Mouse (Mus musculus): ENCODE measurements around the gene Tmem156. TPM values are rescaled to one million over a fixed set of nuclear protein-coding genes. Genes with fewer than 3 reads are reported as not detected.

The Tmem156 gene
- total RNA-seq, 4 experiments from 2014 or later, result 0.58 to 0.82 (median 0.59) TPM

GRCm38 (mm10) chr5:65097457-65097856, 5.5 kb upstream of the Tmem156 start:
- no peak for DNase-seq (ENCODE audit: low spot score in 2 of 2)

GRCm38 (mm10) chr5:65096805-65097204, 4.9 kb upstream of the Tmem156 start:
- no peak for DNase-seq (ENCODE audit: low spot score in 2 of 2)

GRCm38 (mm10) chr5:65096082-65096481, 4.2 kb upstream of the Tmem156 start:
- DNase-seq (ENCODE audit: low spot score in 2 of 2), result no peak

- DNase-seq (ENCODE audit: low spot score in 2 of 2), result no peak
Measured at GRCm38 (mm10) chr5:65094902-65095545, 3.1 kb upstream of the Tmem156 start.

GRCm38 (mm10) chr5:65093769-65094168, 1.8 kb upstream of the Tmem156 start:
- DNase-seq (ENCODE audit: low spot score in 2 of 2), result no peak

- DNase-seq (ENCODE audit: low spot score in 2 of 2), result no peak
Measured at GRCm38 (mm10) chr5:65091184-65091858, 611 bp downstream of the Tmem156 start.

- DNase-seq (ENCODE audit: low spot score in 2 of 2), result no peak
Measured at GRCm38 (mm10) chr5:65089707-65090106, 2.2 kb downstream of the Tmem156 start.

GRCm38 (mm10) chr5:65086522-65086921, 5.4 kb downstream of the Tmem156 start:
- no peak for DNase-seq (ENCODE audit: low spot score in 2 of 2)

- no peak for DNase-seq (ENCODE audit: low spot score in 2 of 2)
Measured at GRCm38 (mm10) chr5:65081836-65082235, 10.1 kb downstream of the Tmem156 start.

- DNase-seq (ENCODE audit: low spot score in 2 of 2), result peak in 1 of 2 experiments; percentile 15
Measured at GRCm38 (mm10) chr5:65079881-65080280, 12.1 kb downstream of the Tmem156 start.

GRCm38 (mm10) chr5:65078081-65078480, 13.9 kb downstream of the Tmem156 start:
- no peak for DNase-seq (ENCODE audit: low spot score in 2 of 2)

GRCm38 (mm10) chr5:65076748-65077147, 15.2 kb downstream of the Tmem156 start:
- no peak for DNase-seq (ENCODE audit: low spot score in 2 of 2)

GRCm38 (mm10) chr5:65076087-65076486, 15.8 kb downstream of the Tmem156 start:
- DNase-seq (ENCODE audit: low spot score in 2 of 2), result no peak

- no peak for DNase-seq (ENCODE audit: low spot score in 2 of 2)
Measured at GRCm38 (mm10) chr5:65074693-65075092, 17.2 kb downstream of the Tmem156 start.

GRCm38 (mm10) chr5:65073247-65073646, 18.7 kb downstream of the Tmem156 start:
- no peak for DNase-seq (ENCODE audit: low spot score in 2 of 2)

- DNase-seq (ENCODE audit: low spot score in 2 of 2), result no peak
Measured at GRCm38 (mm10) chr5:65071689-65072118, 20.2 kb downstream of the Tmem156 start.

GRCm38 (mm10) chr5:65069872-65070271, 22.1 kb downstream of the Tmem156 start:
- no peak for DNase-seq (ENCODE audit: low spot score in 2 of 2)

GRCm38 (mm10) chr5:65068166-65068565, 23.8 kb downstream of the Tmem156 start:
- DNase-seq (ENCODE audit: low spot score in 2 of 2), result no peak

- DNase-seq (ENCODE audit: low spot score in 2 of 2), result no peak
Measured at GRCm38 (mm10) chr5:65063266-65063665, 28.7 kb downstream of the Tmem156 start.

GRCm38 (mm10) chr5:65062236-65062635, 29.7 kb downstream of the Tmem156 start:
- DNase-seq (ENCODE audit: low spot score in 2 of 2), result no peak

- no peak for DNase-seq (ENCODE audit: low spot score in 2 of 2)
Measured at GRCm38 (mm10) chr5:65059806-65060205, 32.1 kb downstream of the Tmem156 start.

GRCm38 (mm10) chr5:65057596-65057995, 34.3 kb downstream of the Tmem156 start:
- DNase-seq (ENCODE audit: low spot score in 2 of 2), result no peak

- no peak for DNase-seq (ENCODE audit: low spot score in 2 of 2)
Measured at GRCm38 (mm10) chr5:65051513-65051912, 40.4 kb downstream of the Tmem156 start.
